Mouse (Mus musculus) embryonic facial prominence, embryonic 11.5 days (tissue): Measurements from ENCODE around the gene Spon1. TPM values are rescaled to one million over a fixed set of nuclear protein-coding genes. Genes with fewer than 3 reads are reported as not detected.
A peak's percentile ranks its signal among the peaks of the same experiment; 100 is the strongest.

ENCODE experiments used
- ATAC-seq: fragments of 200-750 bp; cut with Nextera tagmentation; replicated peaks from 2 replicates; pipeline ENCODE4 v1.8.0; 2017; ENCODE audit warnings: low read depth; ENCODE audit not compliant: insufficient number of reproducible peaks, low FRiP score, low TSS enrichment
- DNase-seq: peaks from one replicate; pipeline ENCODE4 v3.0.0-alpha.2; 2015; ENCODE audit warnings: low spot score
- H3K27ac ChIP-seq: fragments of 300-500 bp; sonication (generic); replicated peaks from 2 replicates; pipeline ENCODE4 v1.5.1; 2014; ENCODE audit warnings: mild to moderate bottlenecking, low read depth, low read length, control low read depth
- H3K27me3 ChIP-seq: fragments of 300-500 bp; sonication (generic); 2 replicates; pipeline ENCODE4 v1.6.1; 2014; ENCODE audit warnings: mild to moderate bottlenecking, low read length, moderate library complexity, mixed read lengths; ENCODE audit not compliant: control insufficient read depth, insufficient read depth
- H3K36me3 ChIP-seq: fragments of 300-500 bp; sonication (generic); replicated peaks from 2 replicates; pipeline ENCODE4 v1.6.1; 2014; ENCODE audit warnings: low read depth, mild to moderate bottlenecking, low read length, moderate library complexity, mixed read lengths; ENCODE audit not compliant: control insufficient read depth, insufficient read depth
- H3K4me1 ChIP-seq: fragments of 300-500 bp; sonication (generic); 2 replicates; pipeline ENCODE4 v1.6.1; 2014; ENCODE audit warnings: low read length, mixed read lengths; ENCODE audit not compliant: control insufficient read depth, insufficient read depth
- H3K4me2 ChIP-seq: fragments of 300-500 bp; sonication (generic); 2 replicates; pipeline ENCODE4 v1.6.1; 2014; ENCODE audit warnings: low read depth, mild to moderate bottlenecking, control low read depth, low read length, moderate library complexity
- H3K4me3 ChIP-seq: fragments of 300-500 bp; sonication (generic); 2 replicates; pipeline ENCODE4 v1.5.1; 2014; ENCODE audit warnings: low read depth, low read length, control low read depth
- H3K9ac ChIP-seq: fragments of 300-500 bp; sonication (generic); replicated peaks from 2 replicates; pipeline ENCODE4 v1.6.1; 2014; ENCODE audit warnings: mild to moderate bottlenecking, control low read depth, low read length
- H3K9me3 ChIP-seq: fragments of 300-500 bp; sonication (generic); replicated peaks from 2 replicates; pipeline ENCODE4 v1.6.1; 2016; ENCODE audit warnings: mild to moderate bottlenecking, low read length, inconsistent platforms, mixed read lengths; ENCODE audit not compliant: control insufficient read depth
- WGBS: fragments of 180-500 bp; shearing (Covaris S2); extraction: QIAGEN DNeasy Blood & Tissue Kit; methylation state at CpG from one replicate; pipeline ENCODE4 v1.1.7; 2014; 5-methylcytosine and 5-hydroxymethylcytosine counted together
- polyA plus RNA-seq: library from polyadenylated mRNA; unstranded; fragments of >200 nt; fragmentation: Nextera tagmentation; extraction: Ambion mirVana; gene quantifications from 2 replicates; pipeline ENCODE4 v1.2.1, GENCODE M21; 2014

Spon1 gene
- polyA plus RNA-seq, 1 experiment from 2014 or later: 25.1 TPM

DNA sequence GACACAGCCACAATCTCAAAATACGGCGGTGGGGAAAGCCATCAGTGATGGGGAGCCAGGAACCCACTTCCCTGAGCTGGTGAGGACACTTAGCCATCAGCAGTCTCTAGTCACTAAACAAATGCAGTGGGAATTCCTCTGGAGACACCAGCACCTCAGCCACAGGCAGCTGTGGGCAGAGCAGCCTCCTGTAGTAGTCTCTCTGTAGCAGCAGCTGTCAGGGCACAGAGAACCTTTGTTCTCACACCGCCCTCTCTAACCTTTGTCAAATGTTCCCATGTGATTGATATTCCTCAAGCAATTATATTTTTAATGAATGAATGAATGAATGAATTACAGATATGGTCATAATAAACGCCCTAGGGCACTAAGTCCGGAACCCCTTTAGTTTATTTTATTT is 305.6 kb downstream of the Spon1 start:
- no peak overlapping the region for H3K27ac ChIP-seq
- no peak overlapping the region for H3K4me2 ChIP-seq

GRCm38 (mm10) chr7:114071851-114072616 is 306.2 kb downstream of the Spon1 start:
- Histone ChIP-seq H3K9ac (no peak overlapping the region), H3K4me2 (peak overlapping the region; percentile 19; the same call in 1 of the 2 replicates), H3K27ac (no peak overlapping the region; the same call in 1 of the 2 replicates), H3K36me3 (no peaks in the 10 kb centered on the region), H3K27me3 (no peaks in the 10 kb centered on the region), H3K4me1 (peaks cover 5% of the 10 kb centered on the region; the same call in 1 of the 2 replicates), H3K4me3 (no peak overlapping the region), H3K9me3 (no peaks in the 10 kb centered on the region)
- DNase-seq (peak; percentile 45), ATAC-seq (peak; percentile 71)
- WGBS: 23% methylated on average over 13 of the region's 13 CpGs

More for the DNA sequence above, 305.6 kb downstream of the Spon1 start:
- DNase-seq: no peak
- Histone ChIP-seq H3K27me3 (no peaks in the 10 kb centered on the region), H3K4me1 (peaks cover 5% of the 10 kb centered on the region; the same call in 1 of the 2 replicates), H3K4me3 (no peak overlapping the region), H3K9me3 (no peaks in the 10 kb centered on the region), H3K36me3 (no peaks in the 10 kb centered on the region), H3K9ac (no peak overlapping the region)
- 67% methylated on average over 5 of the region's 5 CpGs for WGBS
- ATAC-seq: no peak

DNA sequence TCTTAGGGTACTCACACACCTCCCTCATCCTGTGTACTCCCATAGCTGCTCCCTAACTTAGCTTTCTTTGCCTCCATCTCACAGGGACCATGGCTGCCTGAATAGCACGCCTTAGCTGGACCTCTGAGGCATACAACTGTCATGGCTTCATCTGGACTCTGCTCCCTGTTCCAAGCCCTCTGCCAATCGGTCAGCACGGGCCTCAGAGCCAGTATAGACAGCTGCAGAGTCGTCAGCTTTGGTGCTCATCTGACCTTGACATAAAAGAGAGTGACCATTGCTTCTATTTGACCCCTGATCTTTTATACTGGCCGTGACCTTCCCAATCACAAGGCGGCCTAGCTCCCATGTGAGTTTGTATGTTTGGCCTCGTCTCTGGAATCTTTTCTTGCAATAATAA is 308.3 kb downstream of the Spon1 start:
- Histone ChIP-seq H3K36me3 (no peaks in the 10 kb centered on the region), H3K9ac (no peak overlapping the region), H3K27me3 (no peaks in the 10 kb centered on the region), H3K4me2 (no peak overlapping the region), H3K9me3 (no peaks in the 10 kb centered on the region), H3K4me1 (peaks cover 5% of the 10 kb centered on the region; the same call in 1 of the 2 replicates), H3K4me3 (no peak overlapping the region), H3K27ac (no peak overlapping the region)
- no peak for ATAC-seq
- DNase-seq: no peak
- 57% methylated on average over 7 of the region's 7 CpGs for WGBS

GRCm38 (mm10) chr7:114074595-114074994 is 308.8 kb downstream of the Spon1 start:
- no peak overlapping the region for H3K27ac ChIP-seq
- ATAC-seq (no peak), DNase-seq (no peak)
- H3K4me1 ChIP-seq: peaks cover 5% of the 10 kb centered on the region; the same call in 1 of the 2 replicates
- no peaks in the 10 kb centered on the region for H3K36me3 ChIP-seq
- no peaks in the 10 kb centered on the region for H3K9me3 ChIP-seq
- H3K4me3 ChIP-seq: no peak overlapping the region
- WGBS: 87% methylated on average over 2 of the region's 2 CpGs
- H3K9ac ChIP-seq: no peak overlapping the region
- H3K27me3 ChIP-seq: no peaks in the 10 kb centered on the region
- no peak overlapping the region for H3K4me2 ChIP-seq

DNA sequence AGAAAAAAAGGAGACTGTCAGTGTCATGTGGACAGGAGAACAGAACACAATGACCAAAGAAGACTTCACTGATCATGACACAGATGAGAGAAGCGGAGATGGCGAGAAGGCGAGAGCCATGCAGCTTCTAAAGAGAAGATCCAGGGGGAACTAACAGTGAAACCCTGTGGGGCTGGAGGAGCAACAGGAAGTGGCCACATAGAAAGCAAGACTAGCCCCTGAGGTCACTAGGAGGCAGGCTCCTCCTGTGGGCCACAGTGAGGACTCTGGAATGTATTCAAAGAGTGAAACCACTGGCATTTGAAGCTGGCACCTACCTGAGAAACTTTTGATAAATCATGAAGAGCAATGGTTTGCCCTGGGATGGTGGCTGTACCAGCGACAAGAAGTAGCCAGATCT is 313.5 kb downstream of the Spon1 start:
- Histone ChIP-seq H3K4me3 (no peak overlapping the region), H3K9me3 (no peaks in the 10 kb centered on the region), H3K4me2 (no peak overlapping the region), H3K36me3 (no peaks in the 10 kb centered on the region), H3K4me1 (no peaks in the 10 kb centered on the region), H3K9ac (no peak overlapping the region), H3K27me3 (no peaks in the 10 kb centered on the region), H3K27ac (no peak overlapping the region)
- WGBS: 94% methylated on average over 4 of the region's 4 CpGs
- no peak for DNase-seq
- no peak for ATAC-seq

GRCm38 (mm10) chr7:114080250-114080649 is 314.5 kb downstream of the Spon1 start:
- H3K4me1 ChIP-seq: no peaks in the 10 kb centered on the region
- H3K27me3 ChIP-seq: no peaks in the 10 kb centered on the region
- H3K27ac ChIP-seq: no peak overlapping the region
- ATAC-seq: no peak
- H3K4me2 ChIP-seq: no peak overlapping the region
- WGBS: 90% methylated on average over 5 of the region's 5 CpGs
- no peak for DNase-seq
- no peaks in the 10 kb centered on the region for H3K36me3 ChIP-seq
- no peak overlapping the region for H3K9ac ChIP-seq
- H3K4me3 ChIP-seq: no peak overlapping the region
- H3K9me3 ChIP-seq: no peaks in the 10 kb centered on the region

GRCm38 (mm10) chr7:114081633-114082420 is 316.0 kb downstream of the Spon1 start:
- Histone ChIP-seq H3K36me3 (no peaks in the 10 kb centered on the region), H3K4me3 (no peak overlapping the region), H3K4me1 (no peaks in the 10 kb centered on the region), H3K4me2 (no peak overlapping the region), H3K27me3 (no peaks in the 10 kb centered on the region), H3K27ac (no peak overlapping the region), H3K9ac (no peak overlapping the region), H3K9me3 (no peaks in the 10 kb centered on the region)
- ATAC-seq (no peak), DNase-seq (no peak)
- WGBS: 86% methylated on average over 21 of the region's 21 CpGs

GRCm38 (mm10) chr7:114083088-114083487 is 317.3 kb downstream of the Spon1 start:
- no peaks in the 10 kb centered on the region for H3K4me1 ChIP-seq
- H3K36me3 ChIP-seq: no peaks in the 10 kb centered on the region
- no peak overlapping the region for H3K9ac ChIP-seq
- no peak overlapping the region for H3K4me3 ChIP-seq
- no peak overlapping the region for H3K4me2 ChIP-seq
- ATAC-seq: no peak
- no peak overlapping the region for H3K27ac ChIP-seq
- H3K27me3 ChIP-seq: no peaks in the 10 kb centered on the region
- 81% methylated on average over 2 of the region's 2 CpGs for WGBS
- DNase-seq: no peak
- no peaks in the 10 kb centered on the region for H3K9me3 ChIP-seq
